Mouse (Mus musculus): ENCODE results near the gene G3bp2. TPM values are rescaled to one million over a fixed set of nuclear protein-coding genes. Genes with fewer than 3 reads are reported as not detected.
A peak's percentile ranks its signal among the peaks of the same experiment; 100 is the strongest.

The G3bp2 gene
- total RNA-seq, 2 experiments from 2014 or later, result 212 to 225 TPM

GRCm38 (mm10) chr5:92050419-92050818, 33.1 kb downstream of the G3bp2 start:
- intact Hi-C loops (cut with DNase I), result no loop called here

GRCm38 (mm10) chr5:92043783-92044182, 39.7 kb downstream of the G3bp2 start, which contains the start of gene Cdkl2:
Gene Cdkl2 (minus strand): TSS chr5:92043883.
- no peak for DNase-seq (ENCODE audit: low spot score in 2 of 2)
- intact Hi-C loops (cut with DNase I), result no loop called here

More at GRCm38 (mm10) chr5:92050419-92050818, 33.1 kb downstream of the G3bp2 start:
- no peak for DNase-seq (ENCODE audit: low spot score in 2 of 2)

GRCm38 (mm10) chr5:92042377-92043348, 40.9 kb downstream of the G3bp2 start:
- intact Hi-C loops (cut with DNase I), result no loop called here

GRCm38 (mm10) chr5:92019960-92020359, 63.6 kb downstream of the G3bp2 start:
- DNase-seq (ENCODE audit: low spot score in 2 of 2), result no peak
- intact Hi-C loops (cut with DNase I), result no loop called here

More at GRCm38 (mm10) chr5:92042377-92043348, 40.9 kb downstream of the G3bp2 start:
- DNase-seq (ENCODE audit: low spot score in 2 of 2), result peak; percentile 96 to 98

- intact Hi-C loops (cut with DNase I), result no loop called here
- no peak for DNase-seq (ENCODE audit: low spot score in 2 of 2)
Observed at GRCm38 (mm10) chr5:92011756-92012155, 71.8 kb downstream of the G3bp2 start.

GRCm38 (mm10) chr5:92009827-92010226, 73.7 kb downstream of the G3bp2 start:
- intact Hi-C loops (cut with DNase I), result no loop called here
- DNase-seq (ENCODE audit: low spot score in 2 of 2), result no peak

GRCm38 (mm10) chr5:92003011-92003410, 80.5 kb downstream of the G3bp2 start:
- DNase-seq (ENCODE audit: low spot score in 2 of 2), result peak; percentile 14 to 40
- intact Hi-C loops (cut with DNase I), result loop anchor here (5.0 kb wide), 1 partner anchor 1051 kb away; no protein-coding TSS in a partner anchor

Other genes with a start within 250 kb of the G3bp2 start
- 10 to 100 TPM; 37.4 to 37.7 TPM for gene Rchy1, start 120.7 kb downstream of the G3bp2 start, total RNA-seq (2021)
- not detected for gene Odaph, start 96.2 kb downstream of the G3bp2 start, total RNA-seq (2021)
- gene Cdkl2, start 39.8 kb downstream of the G3bp2 start, total RNA-seq (2021), result 10 to 100 TPM; 38.6 to 40.9 TPM
- gene Uso1, start 54.2 kb upstream of the G3bp2 start, total RNA-seq (2021), result 10 to 100 TPM; 74.6 to 76.7 TPM
- not detected for gene U90926, start 131.7 kb upstream of the G3bp2 start, total RNA-seq (2021)
- gene Ppef2, start 172.6 kb upstream of the G3bp2 start, total RNA-seq (2021), result under 1 TPM; 0.55 to 0.62 TPM
- 10 to 100 TPM; 38.8 to 40.9 TPM for gene Naaa, start 194.5 kb upstream of the G3bp2 start, total RNA-seq (2021)
- gene Sdad1, start 226.8 kb upstream of the G3bp2 start, total RNA-seq (2021), result 10 to 100 TPM; 19.0 to 19.8 TPM
- not detected for gene Cxcl9, start 244.4 kb upstream of the G3bp2 start, total RNA-seq (2021)
- 1 to 10 TPM; 6.2 to 6.9 TPM for gene Art3, start 248.1 kb upstream of the G3bp2 start, total RNA-seq (2021)

All from left cerebral cortex, postnatal 25 days (tissue).